Mouse (Mus musculus) brain, embryonic 14.5 days (tissue): ENCODE results near the gene Nub1.

Source experiments
- CTCF ChIP-seq: fragments of 200-500 bp; IDR thresholded peaks from 2 replicates; pipeline ENCODE4 v1.5.1; 2012; ENCODE audit warnings: inconsistent platforms, mild to moderate bottlenecking, moderate library complexity, borderline replicate concordance; ENCODE audit not compliant: insufficient read depth, insufficient read length; ENCODE audit errors: extremely low read depth
- POLR2A ChIP-seq: fragments of 200-500 bp; IDR thresholded peaks from 2 replicates; pipeline ENCODE4 v1.6.1; 2012; ENCODE audit warnings: mild to moderate bottlenecking, inconsistent platforms, borderline replicate concordance; ENCODE audit not compliant: poor library complexity, insufficient read depth, insufficient read length, severe bottlenecking; ENCODE audit errors: extremely low read depth

- no peak for TF ChIP-seq CTCF
- TF ChIP-seq POLR2A = no peak
Measured at GRCm38 (mm10) chr5:24638131-24638530, 47.2 kb upstream of the Nub1 start.
